Mouse (Mus musculus) heart, embryonic 16.5 days (tissue): ENCODE data around the gene Zfp451. TPM values are rescaled to one million over a fixed set of nuclear protein-coding genes. Genes with fewer than 3 reads are reported as not detected.

ENCODE experiments used
- ATAC-seq: fragments of 200-750 bp; cut with Nextera tagmentation; replicated peaks from 2 replicates; pipeline ENCODE4 v1.8.0; 2017; ENCODE audit warnings: moderate number of reproducible peaks; ENCODE audit not compliant: insufficient read depth, low FRiP score; ENCODE audit errors: extremely low read depth
- H3K27ac ChIP-seq: fragments of 300-500 bp; sonication (generic); 2 replicates; pipeline ENCODE4 v1.5.1; 2014; ENCODE audit warnings: mild to moderate bottlenecking, low read length, control low read depth, moderate library complexity
- H3K27me3 ChIP-seq: fragments of 300-500 bp; sonication (generic); 2 replicates; pipeline ENCODE4 v1.6.1; 2014; ENCODE audit warnings: low read length, mixed read lengths; ENCODE audit not compliant: control insufficient read depth, insufficient read depth
- H3K36me3 ChIP-seq: fragments of 300-500 bp; sonication (generic); 2 replicates; pipeline ENCODE4 v1.6.1; 2014; ENCODE audit not compliant: control insufficient read depth, insufficient read depth
- H3K4me1 ChIP-seq: fragments of 300-500 bp; sonication (generic); 2 replicates; pipeline ENCODE4 v1.6.1; 2014; ENCODE audit warnings: low read length, mixed read lengths; ENCODE audit not compliant: control insufficient read depth, insufficient read depth
- H3K4me2 ChIP-seq: fragments of 300-500 bp; sonication (generic); 2 replicates; pipeline ENCODE4 v1.6.1; 2014; ENCODE audit warnings: low read depth, mild to moderate bottlenecking, control low read depth, low read length
- H3K4me3 ChIP-seq: fragments of 300-500 bp; sonication (generic); 2 replicates; pipeline ENCODE4 v1.5.1; 2014; ENCODE audit warnings: mild to moderate bottlenecking, control low read depth, low read length
- H3K9ac ChIP-seq: fragments of 300-500 bp; sonication (generic); 2 replicates; pipeline ENCODE4 v1.6.1; 2014; ENCODE audit warnings: low read length, control low read depth
- H3K9me3 ChIP-seq: fragments of 300-500 bp; sonication (generic); replicated peaks from 2 replicates; pipeline ENCODE4 v1.6.1; 2016; ENCODE audit warnings: low read length; ENCODE audit not compliant: control insufficient read depth
- WGBS: fragments of 180-500 bp; shearing (Covaris S2); extraction: QIAGEN DNeasy Blood & Tissue Kit; methylation state at CpG from one replicate; pipeline ENCODE4 v1.1.7; 2014; 5-methylcytosine and 5-hydroxymethylcytosine counted together
- polyA plus RNA-seq: library from polyadenylated mRNA; unstranded; fragments of >200 nt; fragmentation: Nextera tagmentation; extraction: Ambion mirVana; gene quantifications from 2 replicates; pipeline ENCODE4 v1.2.1, GENCODE M21; 2015

Zfp451 gene
- polyA plus RNA-seq, 1 experiment from 2014 or later: 14.4 TPM

DNA sequence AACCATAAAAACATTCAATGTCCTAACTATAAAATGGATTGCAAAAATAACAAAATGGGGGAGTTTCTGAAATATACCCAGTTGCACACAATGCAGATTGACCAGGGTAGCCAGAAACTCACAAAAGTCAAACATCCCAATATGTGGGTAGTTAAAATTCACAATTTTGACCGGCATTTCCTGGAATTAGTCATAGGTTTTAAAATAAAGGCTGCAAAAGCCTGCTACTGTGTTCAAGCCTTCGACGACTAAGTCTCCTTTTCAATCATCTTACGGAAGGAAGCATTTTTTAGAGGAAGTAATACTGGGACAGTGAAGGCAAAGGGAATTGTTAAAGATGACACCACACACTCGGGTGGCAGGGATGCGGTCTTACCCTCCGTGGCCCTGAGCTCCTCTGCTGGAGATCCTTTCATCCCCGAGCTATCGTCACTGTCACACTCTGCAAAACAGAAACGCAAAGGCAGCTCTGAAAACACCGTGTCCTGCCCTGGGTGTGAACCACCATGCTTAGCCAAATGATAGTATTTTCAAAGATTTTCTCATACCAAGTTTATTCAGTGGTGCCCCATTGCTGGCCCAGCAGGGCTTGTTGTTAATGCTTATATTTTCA, 48.8 kb downstream of the Zfp451 start:
- H3K4me1 ChIP-seq: no peaks in the 10 kb centered on the region
- no peaks in the 10 kb centered on the region for H3K27me3 ChIP-seq
- H3K9ac ChIP-seq: no peak overlapping the region
- no peaks in the 10 kb centered on the region for H3K9me3 ChIP-seq
- no peak for ATAC-seq
- no peak overlapping the region for H3K4me3 ChIP-seq
- no peak overlapping the region for H3K4me2 ChIP-seq
- no peak overlapping the region for H3K27ac ChIP-seq
- peaks cover 20% of the 10 kb centered on the region for H3K36me3 ChIP-seq
- 87% methylated on average over 11 of the region's 11 CpGs for WGBS

DNA sequence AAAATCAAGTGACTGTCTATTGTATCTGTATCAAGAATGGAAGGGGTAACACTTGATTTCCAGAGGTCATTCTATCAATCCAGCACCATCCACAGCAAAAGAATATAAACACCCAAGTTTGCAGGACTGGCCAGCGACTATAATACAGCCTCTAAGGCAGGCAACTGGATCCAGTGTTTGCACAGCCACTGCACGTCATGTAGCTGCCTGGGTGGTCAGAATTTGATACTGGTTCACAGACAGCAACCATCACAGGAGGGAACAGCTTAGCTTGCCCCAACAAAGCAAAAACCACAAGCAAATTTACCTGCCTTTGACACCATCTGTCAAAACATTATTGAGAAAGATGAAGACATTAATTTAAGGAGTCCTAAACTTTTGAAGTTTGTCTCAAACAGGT, 50.6 kb downstream of the Zfp451 start:
- H3K9ac ChIP-seq: no peak overlapping the region

DNA sequence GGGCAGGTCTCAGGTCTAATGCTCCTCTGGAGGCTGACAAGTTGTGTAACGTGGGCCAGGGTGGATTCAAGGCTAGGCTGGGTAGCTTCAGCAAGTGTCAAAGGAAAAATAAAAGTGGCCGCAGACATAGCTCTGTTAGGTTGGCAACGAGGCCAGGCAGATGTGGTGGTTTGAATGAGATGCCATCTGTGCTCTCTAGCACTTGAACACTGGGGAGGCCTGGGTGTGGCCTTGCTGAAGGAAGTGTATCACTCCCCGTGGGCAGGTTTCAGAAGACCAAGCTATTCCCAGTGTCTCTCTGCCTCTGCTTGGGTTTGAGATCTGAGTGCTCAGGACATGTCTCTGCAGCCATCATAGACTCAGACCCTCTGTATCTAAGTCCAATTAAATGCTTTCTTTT, 55.9 kb downstream of the Zfp451 start:
- Histone ChIP-seq H3K27ac (no peak overlapping the region), H3K36me3 (peaks cover 5% of the 10 kb centered on the region; the same call in 1 of the 2 replicates), H3K9me3 (no peaks in the 10 kb centered on the region), H3K4me1 (peaks cover 19% of the 10 kb centered on the region), H3K9ac (no peak overlapping the region), H3K4me3 (no peak overlapping the region), H3K4me2 (no peak overlapping the region), H3K27me3 (no peaks in the 10 kb centered on the region)
- no peak for ATAC-seq
- 47% methylated on average over 4 of the region's 4 CpGs for WGBS

More for the DNA sequence above, 50.6 kb downstream of the Zfp451 start:
- no peaks in the 10 kb centered on the region for H3K27me3 ChIP-seq
- no peaks in the 10 kb centered on the region for H3K9me3 ChIP-seq
- H3K4me2 ChIP-seq: no peak overlapping the region
- no peak overlapping the region for H3K27ac ChIP-seq
- no peaks in the 10 kb centered on the region for H3K4me1 ChIP-seq
- ATAC-seq: no peak
- WGBS: 71% methylated on average over 2 of the region's 2 CpGs
- H3K36me3 ChIP-seq: peaks cover 8% of the 10 kb centered on the region; the same call in 1 of the 2 replicates
- H3K4me3 ChIP-seq: no peak overlapping the region

DNA sequence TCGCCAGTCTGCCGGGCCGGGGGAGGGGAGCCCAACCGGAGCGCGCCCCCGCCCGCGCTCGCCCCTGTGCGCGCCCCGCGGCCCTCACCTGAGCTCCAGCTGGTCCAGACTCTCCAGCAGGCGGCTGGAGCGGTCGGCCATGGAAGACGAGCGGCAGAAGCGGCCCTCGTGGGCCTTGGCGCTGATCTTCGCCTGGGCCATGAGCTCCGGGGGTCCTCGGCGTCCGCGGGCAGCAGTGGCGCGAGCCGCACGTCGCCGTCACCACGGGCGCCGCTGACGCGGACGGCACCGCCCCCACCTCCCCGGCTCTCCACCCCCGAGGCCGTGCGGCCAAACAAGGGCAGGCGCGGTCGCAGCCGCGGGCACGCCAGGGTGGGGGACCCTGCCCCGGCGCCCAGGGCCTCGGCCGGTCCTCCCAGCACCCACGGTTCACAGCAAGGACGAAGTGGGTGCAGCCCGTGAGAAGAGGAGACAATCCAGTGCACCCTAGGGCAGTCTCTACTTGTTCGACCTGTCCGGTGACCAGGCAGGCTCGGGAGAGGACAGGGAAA, 56.8 kb downstream of the Zfp451 start, which contains the start of gene Bag2:
Gene Bag2, minus strand, starts transcription at position 305 of the 551 bp plus-strand sequence.
- H3K27me3 ChIP-seq: no peaks in the 10 kb centered on the region
- peak within 1 kb of the TSS; percentile 55 for H3K27ac ChIP-seq
- peak within 1 kb of the TSS; percentile 79 for H3K9ac ChIP-seq
- under 1% methylated on average over 58 of the region's 61 CpGs for WGBS
- no peaks in the 10 kb centered on the region for H3K9me3 ChIP-seq
- ATAC-seq: peak; percentile 90
- H3K4me1 ChIP-seq: peaks cover 19% of the 10 kb centered on the region
- H3K4me3 ChIP-seq: peak within 1 kb of the TSS; percentile 69
- H3K36me3 ChIP-seq: peaks cover 5% of the 10 kb centered on the region; the same call in 1 of the 2 replicates
- peak within 1 kb of the TSS; percentile 87 for H3K4me2 ChIP-seq

DNA sequence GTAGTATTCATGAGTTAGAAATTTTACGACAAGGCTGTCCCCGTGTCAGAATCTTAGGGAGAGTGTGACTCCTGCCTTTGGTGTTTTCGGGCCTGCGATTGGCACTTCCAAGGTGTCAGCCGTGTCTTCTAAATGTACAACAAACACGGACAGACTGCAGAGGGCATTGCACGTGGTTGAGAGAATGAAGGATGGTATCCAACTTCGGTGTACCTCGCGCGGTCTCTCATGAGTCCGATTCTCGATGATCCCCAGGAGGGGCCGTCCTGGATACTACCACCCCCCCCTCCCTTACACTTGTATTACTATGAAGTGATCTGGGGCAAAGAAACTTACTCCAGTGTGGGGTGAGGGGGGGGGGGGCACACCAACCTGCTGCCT, 57.4 kb downstream of the Zfp451 start:
- Histone ChIP-seq H3K27ac (peak overlapping the region; percentile 55), H3K27me3 (no peaks in the 10 kb centered on the region), H3K9ac (peak overlapping the region; percentile 79), H3K36me3 (peaks cover 5% of the 10 kb centered on the region; the same call in 1 of the 2 replicates), H3K9me3 (no peaks in the 10 kb centered on the region), H3K4me1 (peaks cover 19% of the 10 kb centered on the region), H3K4me3 (peak overlapping the region; percentile 69), H3K4me2 (peak overlapping the region; percentile 87)
- WGBS: 2% methylated on average over 14 of the region's 14 CpGs
- ATAC-seq: peak; percentile 42; the same call in 1 of the 2 replicates

DNA sequence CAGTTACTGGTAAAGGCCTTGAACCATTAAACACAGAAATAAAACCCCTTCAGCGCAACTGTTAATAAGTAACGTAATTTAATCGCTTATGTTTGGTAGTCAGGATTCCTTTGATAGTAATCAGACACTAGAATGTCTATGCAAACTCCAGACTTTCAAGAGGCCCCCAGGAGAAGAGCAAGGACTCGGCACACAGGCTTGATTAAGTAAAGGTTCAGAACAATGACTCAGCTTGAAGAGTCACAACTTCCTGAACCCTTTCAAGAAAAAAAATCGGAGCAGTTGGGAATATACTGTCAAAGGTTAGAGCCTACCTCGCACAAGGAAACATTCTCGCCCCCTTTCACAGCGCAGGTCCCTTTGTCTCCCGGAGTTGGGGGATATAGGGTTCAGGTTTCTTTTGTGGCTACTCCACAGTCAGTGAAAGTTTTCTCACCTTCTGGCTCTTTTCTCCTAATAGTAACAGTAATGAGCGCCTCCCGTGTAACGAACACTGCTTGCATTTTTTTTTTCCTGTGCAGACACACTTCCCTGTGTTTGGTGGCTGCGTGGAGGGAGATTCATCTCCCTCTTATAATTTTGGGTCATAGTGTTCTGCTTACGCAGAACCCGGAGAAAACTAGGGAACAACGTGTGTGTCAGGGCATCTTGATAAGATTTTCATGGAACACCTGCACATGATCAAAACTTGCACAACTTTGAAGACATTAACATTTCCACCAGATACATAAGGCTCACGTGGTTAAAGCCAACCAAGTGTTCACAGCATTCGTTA, 58.0 kb downstream of the Zfp451 start:
- Histone ChIP-seq H3K4me2 (peak overlapping the region; percentile 87), H3K9me3 (no peaks in the 10 kb centered on the region), H3K4me3 (peak overlapping the region; percentile 69), H3K9ac (peak overlapping the region; percentile 79), H3K4me1 (peaks cover 19% of the 10 kb centered on the region), H3K27me3 (no peaks in the 10 kb centered on the region), H3K36me3 (peaks cover 5% of the 10 kb centered on the region; the same call in 1 of the 2 replicates), H3K27ac (no peak overlapping the region; the same call in 1 of the 2 replicates)
- 20% methylated on average over 18 of the region's 18 CpGs for WGBS
- no peak for ATAC-seq

DNA sequence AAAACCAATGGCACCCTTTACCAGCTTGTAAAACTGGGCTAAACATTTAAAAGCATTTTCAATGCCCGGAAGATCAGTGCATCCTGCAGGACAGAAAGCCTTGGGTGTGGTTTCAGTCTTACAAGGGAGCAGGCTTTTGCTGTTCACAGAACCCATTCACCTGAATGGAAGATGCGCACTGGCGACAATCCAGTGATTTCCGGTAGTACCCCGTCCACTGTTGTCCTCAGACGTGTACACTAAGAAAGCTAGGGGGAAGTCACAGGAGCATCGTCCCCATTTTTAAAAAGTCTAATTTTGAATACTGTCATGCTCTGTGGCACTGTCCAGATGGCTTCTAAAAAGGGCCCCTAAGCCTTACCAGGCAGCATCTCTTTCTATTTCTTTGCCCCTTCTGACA, 58.6 kb downstream of the Zfp451 start:
- peak overlapping the region; percentile 87 for H3K4me2 ChIP-seq
- no peaks in the 10 kb centered on the region for H3K9me3 ChIP-seq
- no peak for ATAC-seq
- no peak overlapping the region for H3K4me3 ChIP-seq
- WGBS: 58% methylated on average over 7 of the region's 7 CpGs
- no peak overlapping the region for H3K9ac ChIP-seq
- no peak overlapping the region for H3K27ac ChIP-seq
- peaks cover 1% of the 10 kb centered on the region; the same call in 1 of the 2 replicates for H3K36me3 ChIP-seq
- peaks cover 19% of the 10 kb centered on the region for H3K4me1 ChIP-seq
- no peaks in the 10 kb centered on the region for H3K27me3 ChIP-seq

DNA sequence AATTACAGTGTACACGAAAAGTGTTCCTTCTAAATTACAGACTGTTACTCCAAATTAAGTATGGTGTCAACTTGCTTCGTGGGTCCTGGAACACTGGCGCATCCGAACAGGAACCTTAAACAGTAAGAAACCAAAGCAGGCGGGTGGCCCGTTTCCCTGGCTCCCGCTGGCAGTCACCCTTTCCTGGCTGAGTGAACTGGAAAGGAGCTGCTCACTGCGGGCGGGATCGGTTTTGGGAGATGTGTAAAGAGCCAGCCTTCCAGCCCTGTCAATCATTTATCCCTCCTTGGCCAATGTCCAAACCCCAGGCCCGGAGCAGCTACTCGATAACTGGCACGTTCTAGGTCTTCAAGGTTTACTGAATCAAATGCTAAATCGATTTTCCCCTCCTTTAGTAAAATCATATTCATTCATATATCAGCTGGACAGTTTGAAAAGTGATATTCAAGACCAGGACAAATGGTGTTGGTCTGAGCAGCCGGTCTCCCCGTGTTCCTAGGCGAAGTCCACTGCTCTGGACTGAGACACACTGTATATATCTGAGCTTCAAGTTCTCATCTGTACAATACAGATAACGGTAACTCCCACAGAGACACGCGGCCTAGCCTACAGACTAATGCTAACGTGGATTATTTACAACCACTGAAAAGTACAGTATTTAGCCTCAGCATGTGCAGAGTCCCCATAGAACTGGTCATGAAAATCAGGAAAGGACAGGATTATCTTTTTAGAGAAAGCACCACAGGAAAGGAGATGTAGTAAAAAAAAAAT, 59.2 kb downstream of the Zfp451 start:
- H3K4me2 ChIP-seq: no peak overlapping the region
- no peaks in the 10 kb centered on the region for H3K9me3 ChIP-seq
- H3K27me3 ChIP-seq: no peaks in the 10 kb centered on the region
- no peak for ATAC-seq
- peaks cover 19% of the 10 kb centered on the region for H3K4me1 ChIP-seq
- H3K9ac ChIP-seq: no peak overlapping the region
- H3K4me3 ChIP-seq: no peak overlapping the region
- WGBS: 66% methylated on average over 21 of the region's 21 CpGs
- H3K36me3 ChIP-seq: no peaks in the 10 kb centered on the region
- H3K27ac ChIP-seq: no peak overlapping the region
